Mouse (Mus musculus): ENCODE measurements around the gene Daxx.

DNA sequence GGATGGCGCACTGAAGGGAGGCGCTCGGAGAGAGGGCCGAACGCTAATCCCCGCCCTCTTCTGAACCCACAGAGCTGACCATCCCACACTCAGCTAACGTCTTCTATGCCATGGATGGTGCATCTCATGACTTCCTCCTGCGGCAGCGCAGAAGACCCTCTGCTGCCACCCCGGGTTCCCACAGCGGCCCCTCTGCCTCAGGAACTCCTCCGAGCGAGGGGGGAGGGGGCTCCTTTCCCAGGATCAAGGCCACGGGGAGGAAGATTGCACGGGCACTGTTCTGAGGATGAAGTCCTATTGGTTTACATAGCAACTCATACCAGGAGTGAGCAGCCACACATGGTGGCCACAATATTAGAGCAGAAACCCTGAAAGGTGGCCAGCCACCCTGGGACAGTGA is 27.8 kb downstream of the Daxx start:
- TF ChIP-seq CTCF (IDR thresholded peaks at IDR 0.05; ENCODE audit: low read depth, low read length) (no peak), POLR2A (IDR thresholded peaks at IDR 0.05; ENCODE audit: borderline replicate concordance, low read depth, low read length) (no peak)
